Mouse (Mus musculus) ES-E14 (cell line): Measurements from ENCODE around the gene Slf2.

Experiments used
- CHD2 ChIP-seq: IDR thresholded peaks from 2 replicates; pipeline ENCODE4 v1.6.1; 2014; ENCODE audit warnings: mild to moderate bottlenecking, low read depth, low read length, inconsistent platforms
- HCFC1 ChIP-seq: IDR thresholded peaks from 2 replicates; pipeline ENCODE4 v1.6.1; 2012; ENCODE audit warnings: low read length, inconsistent platforms, borderline replicate concordance; ENCODE audit not compliant: insufficient read depth
- MAFK ChIP-seq: IDR thresholded peaks from 2 replicates; pipeline ENCODE4 v1.6.1; 2014; ENCODE audit warnings: mild to moderate bottlenecking, low read depth, low read length, inconsistent platforms; ENCODE audit not compliant: insufficient read depth
- ZC3H11A ChIP-seq: IDR thresholded peaks from 2 replicates; pipeline ENCODE4 v1.6.1; 2012; ENCODE audit warnings: low read depth, mild to moderate bottlenecking, inconsistent platforms, low read length, borderline replicate concordance
- ZNF384 ChIP-seq: IDR thresholded peaks from 2 replicates; pipeline ENCODE4 v1.6.1; 2012; ENCODE audit warnings: low read depth, low read length, inconsistent platforms

- TF ChIP-seq CHD2 (no peak), ZNF384 (no peak), HCFC1 (no peak), MAFK (no peak), ZC3H11A (no peak)
Observed at GRCm38 (mm10) chr19:44928185-44928584, 2.8 kb upstream of the Slf2 start.
